Mouse (Mus musculus): ENCODE measurements around the gene Slc38a8. TPM values are rescaled to one million over a fixed set of nuclear protein-coding genes. Genes with fewer than 3 reads are reported as not detected.

Gene Slc38a8
- polyA plus RNA-seq, 1 experiment from 2014 or later, result not detected

DNA sequence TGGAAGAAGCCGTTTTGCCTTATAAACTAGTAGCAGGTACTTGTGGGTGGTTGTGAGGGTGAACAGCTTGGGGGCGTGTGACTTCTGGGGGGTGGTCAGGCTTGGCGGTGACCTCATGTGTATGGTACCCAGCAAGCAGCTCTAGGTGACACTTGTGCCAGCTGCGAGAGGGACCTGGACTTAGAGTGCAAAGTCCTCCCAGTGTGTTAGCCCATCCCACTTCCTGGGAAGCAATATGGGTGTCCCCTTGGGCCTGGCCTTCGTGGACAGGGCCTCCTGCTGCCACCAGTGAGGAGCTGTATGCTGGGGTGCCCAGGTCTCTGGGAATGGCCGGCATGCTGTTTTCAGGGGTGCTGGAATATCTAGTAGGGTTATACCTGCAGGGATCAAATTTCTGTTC lies 62.6 kb downstream of the Slc38a8 start:
- H3K27ac ChIP-seq (ENCODE audit: low read length), result peak overlapping the region; percentile 33; the same call in 1 of the 2 replicates
- H3K4me2 ChIP-seq (ENCODE audit: low read depth, low read length), result peak overlapping the region; percentile 39
- WGBS (ENCODE audit: insufficient replicate concordance), result 54% methylated on average over 6 of the region's 6 CpGs
- H3K9me3 ChIP-seq (replicated peaks; ENCODE audit: control insufficient read depth, low read length), result no peaks in the 10 kb centered on the region
- no peaks in the 10 kb centered on the region for H3K27me3 ChIP-seq (ENCODE audit: control insufficient read depth, insufficient read depth, low read depth, low read length)
- peaks cover 8% of the 10 kb centered on the region for H3K36me3 ChIP-seq (ENCODE audit: control insufficient read depth, insufficient read depth)
- peak overlapping the region; percentile 58 for H3K4me3 ChIP-seq (ENCODE audit: low read depth, low read length)
- ATAC-seq (ENCODE audit: low read depth), result no peak
- H3K9ac ChIP-seq (ENCODE audit: low read depth, low read length), result peak overlapping the region; percentile 14; the same call in 1 of the 2 replicates
- H3K4me1 ChIP-seq (ENCODE audit: control insufficient read depth, low read depth, low read length), result peaks cover 11% of the 10 kb centered on the region

DNA sequence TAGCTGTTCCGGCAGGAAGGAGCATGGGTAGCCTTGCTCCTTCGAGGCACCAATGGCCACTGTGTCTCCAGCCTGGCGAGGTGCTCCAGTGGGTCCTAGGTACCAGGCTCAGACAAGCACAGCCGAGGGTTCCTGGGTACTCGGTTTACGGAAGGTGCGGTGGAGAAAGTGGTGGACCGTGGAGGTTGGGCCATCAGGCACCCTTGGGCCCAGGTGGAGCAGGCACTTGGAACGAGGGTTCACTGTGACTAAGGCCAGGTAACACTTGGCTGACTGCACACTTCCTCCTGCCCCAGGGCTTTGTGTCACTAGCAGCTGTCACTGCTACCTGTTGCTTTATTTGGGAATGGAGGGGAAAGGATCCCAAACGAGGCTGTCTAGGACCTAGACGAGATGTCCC lies 64.0 kb downstream of the Slc38a8 start:
- H3K9me3 ChIP-seq (replicated peaks; ENCODE audit: control insufficient read depth, low read length), result no peaks in the 10 kb centered on the region
- no peak for ATAC-seq (ENCODE audit: low read depth)
- H3K4me3 ChIP-seq (ENCODE audit: low read depth, low read length), result peak overlapping the region; percentile 58
- no peaks in the 10 kb centered on the region for H3K27me3 ChIP-seq (ENCODE audit: control insufficient read depth, insufficient read depth, low read depth, low read length)
- peak overlapping the region; percentile 66 for H3K27ac ChIP-seq (ENCODE audit: low read length)
- 49% methylated on average over 11 of the region's 11 CpGs for WGBS (ENCODE audit: insufficient replicate concordance)
- peaks cover 11% of the 10 kb centered on the region for H3K4me1 ChIP-seq (ENCODE audit: control insufficient read depth, low read depth, low read length)
- peak overlapping the region; percentile 49 for H3K9ac ChIP-seq (ENCODE audit: low read depth, low read length)
- peak overlapping the region; percentile 39 for H3K4me2 ChIP-seq (ENCODE audit: low read depth, low read length)
- no peaks in the 10 kb centered on the region for H3K36me3 ChIP-seq (ENCODE audit: control insufficient read depth, insufficient read depth)

DNA sequence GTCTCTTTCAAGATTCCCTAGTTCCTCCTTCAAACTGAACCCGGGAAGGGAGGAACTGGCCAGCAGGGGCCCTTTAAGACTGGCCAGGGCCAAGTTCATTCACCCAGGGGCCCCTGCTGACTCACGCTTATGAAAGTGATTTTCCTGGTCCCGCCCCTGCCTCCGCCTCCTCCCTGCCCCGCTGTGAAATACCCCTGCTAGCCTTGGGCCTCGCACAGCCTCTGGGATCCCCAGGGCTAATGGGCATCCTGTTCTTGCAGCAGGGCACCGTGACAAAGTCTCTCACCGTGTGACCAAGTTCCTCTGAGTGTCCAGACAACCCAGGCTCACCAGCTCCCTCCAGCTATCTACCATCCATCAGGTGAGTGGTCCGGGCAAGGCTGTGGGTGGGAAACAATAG lies 64.6 kb downstream of the Slc38a8 start:
- Histone ChIP-seq H3K4me2 (ENCODE audit: low read depth, low read length) (peak overlapping the region; percentile 39), H3K27ac (ENCODE audit: low read length) (peak overlapping the region; percentile 66), H3K4me1 (ENCODE audit: control insufficient read depth, low read depth, low read length) (peaks cover 11% of the 10 kb centered on the region), H3K36me3 (ENCODE audit: control insufficient read depth, insufficient read depth) (no peaks in the 10 kb centered on the region), H3K9ac (ENCODE audit: low read depth, low read length) (peak overlapping the region; percentile 49), H3K4me3 (ENCODE audit: low read depth, low read length) (peak overlapping the region; percentile 58), H3K27me3 (ENCODE audit: control insufficient read depth, insufficient read depth, low read depth, low read length) (no peaks in the 10 kb centered on the region), H3K9me3 (replicated peaks; ENCODE audit: control insufficient read depth, low read length) (no peaks in the 10 kb centered on the region)
- 7% methylated on average over 9 of the region's 9 CpGs for WGBS (ENCODE audit: insufficient replicate concordance)
- peak; percentile 65 for ATAC-seq (ENCODE audit: low read depth)

DNA sequence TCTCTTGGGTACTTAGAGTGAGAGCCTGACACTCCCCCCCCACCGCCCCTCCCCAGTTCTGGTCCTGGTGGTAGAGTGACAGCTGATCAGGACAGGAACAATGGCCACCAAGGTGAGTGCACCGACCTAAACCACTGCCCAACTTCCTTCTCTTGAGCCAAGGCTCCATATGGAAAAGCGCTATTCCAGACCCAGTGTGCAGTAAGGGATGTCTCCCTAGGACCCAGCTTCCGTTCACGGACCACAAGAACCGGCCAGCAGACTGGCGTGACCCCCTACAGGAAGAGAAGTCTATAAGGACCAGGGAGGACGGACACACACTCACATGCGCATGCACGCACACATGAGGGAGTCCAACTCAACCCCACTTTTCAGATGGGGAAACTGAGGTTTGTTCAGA lies 65.2 kb downstream of the Slc38a8 start:
- peak overlapping the region; percentile 39 for H3K4me2 ChIP-seq (ENCODE audit: low read depth, low read length)
- H3K9me3 ChIP-seq (replicated peaks; ENCODE audit: control insufficient read depth, low read length), result no peaks in the 10 kb centered on the region
- H3K9ac ChIP-seq (ENCODE audit: low read depth, low read length), result no peak overlapping the region
- H3K4me3 ChIP-seq (ENCODE audit: low read depth, low read length), result no peak overlapping the region; the same call in 1 of the 2 replicates
- H3K27ac ChIP-seq (ENCODE audit: low read length), result peak overlapping the region; percentile 37
- ATAC-seq (ENCODE audit: low read depth), result no peak
- H3K4me1 ChIP-seq (ENCODE audit: control insufficient read depth, low read depth, low read length), result peaks cover 17% of the 10 kb centered on the region
- no peaks in the 10 kb centered on the region for H3K36me3 ChIP-seq (ENCODE audit: control insufficient read depth, insufficient read depth)
- 52% methylated on average over 10 of the region's 10 CpGs for WGBS (ENCODE audit: insufficient replicate concordance)
- H3K27me3 ChIP-seq (ENCODE audit: control insufficient read depth, insufficient read depth, low read depth, low read length), result no peaks in the 10 kb centered on the region

DNA sequence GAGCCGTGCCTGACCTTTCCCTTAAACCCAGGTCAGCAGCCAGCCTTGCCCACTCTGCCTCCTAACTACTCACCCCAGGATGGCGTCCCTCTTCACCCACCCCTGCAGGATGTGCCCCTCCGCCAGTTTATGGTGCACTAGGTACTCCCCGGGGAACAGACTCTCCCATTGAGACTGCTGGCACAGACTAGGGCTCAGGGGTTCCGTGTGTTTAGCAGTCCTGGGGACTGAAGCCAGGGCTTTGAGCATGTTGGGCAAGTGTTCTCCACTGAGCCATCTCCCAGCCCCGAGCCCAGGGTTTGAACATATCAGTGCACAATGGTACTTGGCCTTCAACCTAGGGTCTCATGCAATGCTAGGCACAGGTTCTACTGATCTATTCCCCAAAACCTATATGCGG lies 66.0 kb downstream of the Slc38a8 start:
- H3K9me3 ChIP-seq (replicated peaks; ENCODE audit: control insufficient read depth, low read length), result no peaks in the 10 kb centered on the region
- H3K4me3 ChIP-seq (ENCODE audit: low read depth, low read length), result no peak overlapping the region
- no peak overlapping the region for H3K27ac ChIP-seq (ENCODE audit: low read length)
- no peak for ATAC-seq (ENCODE audit: low read depth)
- no peaks in the 10 kb centered on the region for H3K36me3 ChIP-seq (ENCODE audit: control insufficient read depth, insufficient read depth)
- peaks cover 21% of the 10 kb centered on the region for H3K4me1 ChIP-seq (ENCODE audit: control insufficient read depth, low read depth, low read length)
- 72% methylated on average over 7 of the region's 7 CpGs for WGBS (ENCODE audit: insufficient replicate concordance)
- H3K27me3 ChIP-seq (ENCODE audit: control insufficient read depth, insufficient read depth, low read depth, low read length), result no peaks in the 10 kb centered on the region
- no peak overlapping the region for H3K4me2 ChIP-seq (ENCODE audit: low read depth, low read length)
- no peak overlapping the region for H3K9ac ChIP-seq (ENCODE audit: low read depth, low read length)

DNA sequence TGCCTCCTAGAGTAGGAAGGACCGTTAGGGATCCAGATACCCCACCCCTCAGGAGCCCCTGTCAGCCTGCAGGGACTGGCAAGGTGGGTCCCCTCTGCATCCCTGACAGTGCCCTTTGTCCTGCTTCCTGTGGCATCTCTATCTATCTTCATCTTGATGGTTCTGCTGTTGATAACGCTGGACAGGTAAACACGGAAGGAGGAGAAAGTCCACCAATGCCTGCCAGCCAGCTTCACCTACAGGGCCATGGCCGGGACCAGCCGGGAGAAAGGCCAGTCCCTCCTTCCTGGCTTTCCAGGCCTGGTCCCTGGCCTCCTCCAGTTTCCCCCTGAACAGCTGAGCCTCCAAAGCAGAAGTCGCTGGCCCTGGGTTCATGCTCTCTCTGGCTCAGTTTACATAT lies 66.9 kb downstream of the Slc38a8 start:
- H3K27ac ChIP-seq (ENCODE audit: low read length), result peak overlapping the region; percentile 51; the same call in 1 of the 2 replicates
- no peak for ATAC-seq (ENCODE audit: low read depth)
- H3K4me1 ChIP-seq (ENCODE audit: control insufficient read depth, low read depth, low read length), result peaks cover 23% of the 10 kb centered on the region
- H3K4me2 ChIP-seq (ENCODE audit: low read depth, low read length), result no peak overlapping the region
- H3K36me3 ChIP-seq (ENCODE audit: control insufficient read depth, insufficient read depth), result no peaks in the 10 kb centered on the region
- H3K9me3 ChIP-seq (replicated peaks; ENCODE audit: control insufficient read depth, low read length), result no peaks in the 10 kb centered on the region
- no peak overlapping the region for H3K9ac ChIP-seq (ENCODE audit: low read depth, low read length)
- no peaks in the 10 kb centered on the region for H3K27me3 ChIP-seq (ENCODE audit: control insufficient read depth, insufficient read depth, low read depth, low read length)
- H3K4me3 ChIP-seq (ENCODE audit: low read depth, low read length), result no peak overlapping the region
- WGBS (ENCODE audit: insufficient replicate concordance), result 65% methylated on average over 6 of the region's 6 CpGs

DNA sequence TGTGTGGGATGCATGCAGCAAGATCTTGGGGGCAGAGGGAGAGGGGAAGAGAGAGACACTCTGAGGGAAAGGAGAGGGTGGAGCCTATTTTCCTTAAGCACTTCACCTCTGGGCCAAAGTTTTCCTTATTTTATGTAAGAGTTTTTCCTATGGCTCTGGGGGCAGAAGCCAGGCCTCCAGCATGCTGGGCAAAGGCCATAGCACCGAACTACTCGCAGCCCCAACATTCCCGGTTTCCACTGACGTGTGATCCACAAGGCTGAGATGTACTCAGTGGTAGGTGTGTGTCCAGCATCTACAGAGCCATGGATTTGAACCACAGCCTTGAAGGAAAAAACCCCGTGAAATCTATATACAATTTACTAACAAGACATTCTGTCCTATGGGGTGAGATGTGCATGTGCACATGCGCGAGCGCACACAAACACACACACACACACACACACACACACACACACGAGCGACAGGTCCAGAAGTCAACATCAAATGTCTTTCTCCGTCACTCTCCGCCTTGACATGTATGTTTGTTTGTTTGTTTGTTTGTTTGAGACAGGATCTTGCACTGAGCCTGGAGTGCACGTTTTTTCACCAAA lies 67.8 kb downstream of the Slc38a8 start, which contains the start of gene Osgin1:
TSS of gene Osgin1 (plus strand) at position 543 of the 593 bp plus-strand sequence.
- peak within 1 kb of the TSS; percentile 51 for H3K27ac ChIP-seq (ENCODE audit: low read length)
- no peaks in the 10 kb centered on the region for H3K36me3 ChIP-seq (ENCODE audit: control insufficient read depth, insufficient read depth)
- H3K4me1 ChIP-seq (ENCODE audit: control insufficient read depth, low read depth, low read length), result peaks cover 28% of the 10 kb centered on the region
- H3K9ac ChIP-seq (ENCODE audit: low read depth, low read length), result no peak within 1 kb of the TSS
- no peak for ATAC-seq (ENCODE audit: low read depth)
- no peaks in the 10 kb centered on the region for H3K9me3 ChIP-seq (replicated peaks; ENCODE audit: control insufficient read depth, low read length)
- 62% methylated on average over 13 of the region's 13 CpGs for WGBS (ENCODE audit: insufficient replicate concordance)
- no peak within 1 kb of the TSS for H3K4me2 ChIP-seq (ENCODE audit: low read depth, low read length)
- H3K4me3 ChIP-seq (ENCODE audit: low read depth, low read length), result no peak within 1 kb of the TSS
- H3K27me3 ChIP-seq (ENCODE audit: control insufficient read depth, insufficient read depth, low read depth, low read length), result no peaks in the 10 kb centered on the region

DNA sequence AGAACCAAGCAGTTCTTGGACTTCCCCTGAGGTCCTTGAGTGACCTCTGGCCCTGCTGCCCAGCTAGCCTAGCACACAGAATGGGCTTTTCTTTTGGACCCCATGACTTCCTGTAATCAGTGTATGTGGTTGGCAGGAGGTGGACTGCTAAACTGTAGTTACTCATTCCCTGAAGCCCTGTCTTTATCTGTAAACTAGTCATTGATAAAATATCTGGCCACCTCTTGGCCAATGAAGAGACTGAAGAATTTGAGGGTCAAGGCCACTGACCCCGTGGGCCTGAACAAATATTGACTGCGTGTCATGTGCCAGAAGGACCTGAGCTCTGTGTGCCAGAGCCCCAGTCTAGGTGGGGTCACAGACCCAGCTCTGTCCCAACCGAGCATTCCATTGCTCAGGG lies 69.1 kb downstream of the Slc38a8 start:
- no peak overlapping the region for H3K9ac ChIP-seq (ENCODE audit: low read depth, low read length)
- no peaks in the 10 kb centered on the region for H3K9me3 ChIP-seq (replicated peaks; ENCODE audit: control insufficient read depth, low read length)
- H3K27me3 ChIP-seq (ENCODE audit: control insufficient read depth, insufficient read depth, low read depth, low read length), result no peaks in the 10 kb centered on the region
- no peaks in the 10 kb centered on the region for H3K36me3 ChIP-seq (ENCODE audit: control insufficient read depth, insufficient read depth)
- peak; percentile 74 for ATAC-seq (ENCODE audit: low read depth)
- 0 out of 2 replicates have a peak overlapping the region, but pooled peaks have one; percentile 17 for H3K4me2 ChIP-seq (ENCODE audit: low read depth, low read length)
- no peak overlapping the region for H3K4me3 ChIP-seq (ENCODE audit: low read depth, low read length)
- 45% methylated on average over 3 of the region's 3 CpGs for WGBS (ENCODE audit: insufficient replicate concordance)
- H3K27ac ChIP-seq (ENCODE audit: low read length), result peak overlapping the region; percentile 68
- peaks cover 33% of the 10 kb centered on the region for H3K4me1 ChIP-seq (ENCODE audit: control insufficient read depth, low read depth, low read length)

DNA sequence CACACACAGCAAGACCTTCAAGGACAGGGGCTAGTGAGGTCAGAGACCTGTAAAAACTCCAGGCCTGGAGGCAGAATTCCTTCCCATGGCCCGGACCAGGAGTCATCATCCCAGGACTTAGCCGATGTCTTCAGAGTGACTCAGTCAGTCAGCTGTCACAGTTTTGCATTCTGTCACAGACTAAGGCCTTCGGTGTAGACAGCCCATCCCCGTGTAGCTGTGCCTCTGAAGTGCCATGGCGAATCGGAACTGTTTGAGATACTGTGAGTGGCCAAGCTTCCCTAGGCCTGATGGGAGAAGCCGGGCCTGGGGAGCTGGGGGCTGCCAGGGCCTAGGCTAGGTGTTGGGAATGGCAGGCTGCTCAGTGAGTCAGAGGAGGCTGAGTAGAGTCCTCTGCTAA lies 70.8 kb downstream of the Slc38a8 start:
- no peak for ATAC-seq (ENCODE audit: low read depth)
- 75% methylated on average over 7 of the region's 7 CpGs for WGBS (ENCODE audit: insufficient replicate concordance)
- no peak overlapping the region for H3K9ac ChIP-seq (ENCODE audit: low read depth, low read length)
- H3K4me1 ChIP-seq (ENCODE audit: control insufficient read depth, low read depth, low read length), result peaks cover 37% of the 10 kb centered on the region
- H3K27me3 ChIP-seq (ENCODE audit: control insufficient read depth, insufficient read depth, low read depth, low read length), result no peaks in the 10 kb centered on the region
- H3K27ac ChIP-seq (ENCODE audit: low read length), result peak overlapping the region; percentile 41; the same call in 1 of the 2 replicates
- H3K36me3 ChIP-seq (ENCODE audit: control insufficient read depth, insufficient read depth), result no peaks in the 10 kb centered on the region
- H3K9me3 ChIP-seq (replicated peaks; ENCODE audit: control insufficient read depth, low read length), result no peaks in the 10 kb centered on the region
- H3K4me3 ChIP-seq (ENCODE audit: low read depth, low read length), result no peak overlapping the region
- no peak overlapping the region for H3K4me2 ChIP-seq (ENCODE audit: low read depth, low read length)
